Mouse (Mus musculus): ENCODE measurements around the gene Cpd. TPM values are rescaled to one million over a fixed set of nuclear protein-coding genes. Genes with fewer than 3 reads are reported as not detected.

Gene Cpd
- polyA plus RNA-seq, 1 experiment from 2014 or later, result 10.4 TPM

GRCm38 (mm10) chr11:76854475-76855341 is 7.9 kb upstream of the Cpd start:
- 49% methylated on average over 17 of the region's 17 CpGs for WGBS
- Histone ChIP-seq H3K36me3 (ENCODE audit: control insufficient read depth, insufficient read depth, low read length) (no peaks in the 10 kb centered on the region), H3K4me1 (ENCODE audit: control insufficient read depth, insufficient read depth, low read length) (no peaks in the 10 kb centered on the region), H3K27me3 (ENCODE audit: control insufficient read depth, insufficient read depth, low read length) (no peaks in the 10 kb centered on the region), H3K9me3 (ENCODE audit: control insufficient read depth, low read length) (no peaks in the 10 kb centered on the region), H3K4me2 (ENCODE audit: low read depth, low read length) (no peak overlapping the region), H3K9ac (replicated peaks; ENCODE audit: low read depth, low read length) (no peak overlapping the region), H3K27ac (ENCODE audit: low read depth, low read length) (no peak overlapping the region), H3K4me3 (ENCODE audit: low read depth, low read length) (no peak overlapping the region)
- ATAC-seq (ENCODE audit: low read depth), result no peak

GRCm38 (mm10) chr11:76851512-76851911 is 4.7 kb upstream of the Cpd start:
- no peak overlapping the region for H3K9ac ChIP-seq (replicated peaks; ENCODE audit: low read depth, low read length)
- H3K4me2 ChIP-seq (ENCODE audit: low read depth, low read length), result no peak overlapping the region
- H3K4me1 ChIP-seq (ENCODE audit: control insufficient read depth, insufficient read depth, low read length), result no peaks in the 10 kb centered on the region
- ATAC-seq (ENCODE audit: low read depth), result no peak
- H3K36me3 ChIP-seq (ENCODE audit: control insufficient read depth, insufficient read depth, low read length), result no peaks in the 10 kb centered on the region
- WGBS, result 75% methylated on average over 3 of the region's 3 CpGs
- H3K9me3 ChIP-seq (ENCODE audit: control insufficient read depth, low read length), result no peaks in the 10 kb centered on the region
- H3K27ac ChIP-seq (ENCODE audit: low read depth, low read length), result no peak overlapping the region
- no peaks in the 10 kb centered on the region for H3K27me3 ChIP-seq (ENCODE audit: control insufficient read depth, insufficient read depth, low read length)
- H3K4me3 ChIP-seq (ENCODE audit: low read depth, low read length), result no peak overlapping the region

GRCm38 (mm10) chr11:76849596-76849995 is 2.8 kb upstream of the Cpd start:
- no peaks in the 10 kb centered on the region for H3K9me3 ChIP-seq (ENCODE audit: control insufficient read depth, low read length)
- H3K4me1 ChIP-seq (ENCODE audit: control insufficient read depth, insufficient read depth, low read length), result peaks cover 11% of the 10 kb centered on the region
- H3K4me3 ChIP-seq (ENCODE audit: low read depth, low read length), result no peak overlapping the region
- WGBS, result 37% methylated on average over 2 of the region's 2 CpGs
- no peaks in the 10 kb centered on the region for H3K27me3 ChIP-seq (ENCODE audit: control insufficient read depth, insufficient read depth, low read length)
- H3K36me3 ChIP-seq (ENCODE audit: control insufficient read depth, insufficient read depth, low read length), result no peaks in the 10 kb centered on the region
- no peak overlapping the region for H3K27ac ChIP-seq (ENCODE audit: low read depth, low read length)
- H3K9ac ChIP-seq (replicated peaks; ENCODE audit: low read depth, low read length), result no peak overlapping the region
- ATAC-seq (ENCODE audit: low read depth), result no peak
- H3K4me2 ChIP-seq (ENCODE audit: low read depth, low read length), result no peak overlapping the region

- H3K27me3 ChIP-seq (ENCODE audit: control insufficient read depth, insufficient read depth, low read length), result no peaks in the 10 kb centered on the region
- no peaks in the 10 kb centered on the region for H3K36me3 ChIP-seq (ENCODE audit: control insufficient read depth, insufficient read depth, low read length)
- no peak for ATAC-seq (ENCODE audit: low read depth)
- H3K4me2 ChIP-seq (ENCODE audit: low read depth, low read length), result no peak overlapping the region
- no peak overlapping the region for H3K4me3 ChIP-seq (ENCODE audit: low read depth, low read length)
- WGBS, result 90% methylated on average over 5 of the region's 5 CpGs
- peaks cover 13% of the 10 kb centered on the region for H3K4me1 ChIP-seq (ENCODE audit: control insufficient read depth, insufficient read depth, low read length)
- H3K9me3 ChIP-seq (ENCODE audit: control insufficient read depth, low read length), result no peaks in the 10 kb centered on the region
- H3K27ac ChIP-seq (ENCODE audit: low read depth, low read length), result no peak overlapping the region
- H3K9ac ChIP-seq (replicated peaks; ENCODE audit: low read depth, low read length), result no peak overlapping the region
These were observed 1.3 kb upstream of the Cpd start for GRCm38 (mm10) chr11:76848081-76848480.

GRCm38 (mm10) chr11:76847354-76847753 is 536 bp upstream of the Cpd start:
- Histone ChIP-seq H3K36me3 (ENCODE audit: control insufficient read depth, insufficient read depth, low read length) (no peaks in the 10 kb centered on the region), H3K27me3 (ENCODE audit: control insufficient read depth, insufficient read depth, low read length) (no peaks in the 10 kb centered on the region), H3K4me2 (ENCODE audit: low read depth, low read length) (peak overlapping the region; percentile 97), H3K27ac (ENCODE audit: low read depth, low read length) (no peak overlapping the region; the same call in 1 of the 2 replicates), H3K9me3 (ENCODE audit: control insufficient read depth, low read length) (no peaks in the 10 kb centered on the region), H3K9ac (replicated peaks; ENCODE audit: low read depth, low read length) (no peak overlapping the region; the same call in 1 of the 2 replicates), H3K4me3 (ENCODE audit: low read depth, low read length) (peak overlapping the region; percentile 86), H3K4me1 (ENCODE audit: control insufficient read depth, insufficient read depth, low read length) (peaks cover 13% of the 10 kb centered on the region)
- 22% methylated on average over 8 of the region's 8 CpGs for WGBS
- ATAC-seq (ENCODE audit: low read depth), result no peak

- no peaks in the 10 kb centered on the region for H3K9me3 ChIP-seq (ENCODE audit: control insufficient read depth, low read length)
- peak overlapping the region; percentile 85 for H3K27ac ChIP-seq (ENCODE audit: low read depth, low read length)
- peak overlapping the region; percentile 97 for H3K4me2 ChIP-seq (ENCODE audit: low read depth, low read length)
- H3K27me3 ChIP-seq (ENCODE audit: control insufficient read depth, insufficient read depth, low read length), result no peaks in the 10 kb centered on the region
- peak overlapping the region; percentile 86 for H3K4me3 ChIP-seq (ENCODE audit: low read depth, low read length)
- peaks cover 16% of the 10 kb centered on the region for H3K4me1 ChIP-seq (ENCODE audit: control insufficient read depth, insufficient read depth, low read length)
- peak; percentile 73 for ATAC-seq (ENCODE audit: low read depth)
- H3K9ac ChIP-seq (replicated peaks; ENCODE audit: low read depth, low read length), result peak overlapping the region; percentile 92
- under 1% methylated on average over 87 of the region's 90 CpGs for WGBS
- no peaks in the 10 kb centered on the region for H3K36me3 ChIP-seq (ENCODE audit: control insufficient read depth, insufficient read depth, low read length)
These were observed 574 bp downstream of the Cpd start for GRCm38 (mm10) chr11:76846011-76846877.

GRCm38 (mm10) chr11:76845275-76845980 is 1.4 kb downstream of the Cpd start:
- H3K4me3 ChIP-seq (ENCODE audit: low read depth, low read length), result peak overlapping the region; percentile 86
- WGBS, result 39% methylated on average over 15 of the region's 15 CpGs
- H3K9ac ChIP-seq (replicated peaks; ENCODE audit: low read depth, low read length), result peak overlapping the region; percentile 92
- H3K36me3 ChIP-seq (ENCODE audit: control insufficient read depth, insufficient read depth, low read length), result no peaks in the 10 kb centered on the region
- H3K9me3 ChIP-seq (ENCODE audit: control insufficient read depth, low read length), result no peaks in the 10 kb centered on the region
- H3K4me2 ChIP-seq (ENCODE audit: low read depth, low read length), result peak overlapping the region; percentile 97
- no peaks in the 10 kb centered on the region for H3K27me3 ChIP-seq (ENCODE audit: control insufficient read depth, insufficient read depth, low read length)
- H3K4me1 ChIP-seq (ENCODE audit: control insufficient read depth, insufficient read depth, low read length), result peaks cover 16% of the 10 kb centered on the region
- no peak overlapping the region for H3K27ac ChIP-seq (ENCODE audit: low read depth, low read length)
- ATAC-seq (ENCODE audit: low read depth), result no peak

GRCm38 (mm10) chr11:76838573-76838972 is 8.2 kb downstream of the Cpd start:
- no peak overlapping the region for H3K27ac ChIP-seq (ENCODE audit: low read depth, low read length)
- 91% methylated on average over 4 of the region's 4 CpGs for WGBS

More at GRCm38 (mm10) chr11:76838573-76838972, 8.2 kb downstream of the Cpd start:
- Histone ChIP-seq H3K9me3 (ENCODE audit: control insufficient read depth, low read length) (no peaks in the 10 kb centered on the region), H3K4me3 (ENCODE audit: low read depth, low read length) (no peak overlapping the region), H3K4me2 (ENCODE audit: low read depth, low read length) (no peak overlapping the region), H3K36me3 (ENCODE audit: control insufficient read depth, insufficient read depth, low read length) (no peaks in the 10 kb centered on the region), H3K27me3 (ENCODE audit: control insufficient read depth, insufficient read depth, low read length) (no peaks in the 10 kb centered on the region), H3K9ac (replicated peaks; ENCODE audit: low read depth, low read length) (no peak overlapping the region), H3K4me1 (ENCODE audit: control insufficient read depth, insufficient read depth, low read length) (peaks cover 3% of the 10 kb centered on the region; the same call in 1 of the 2 replicates)
- ATAC-seq (ENCODE audit: low read depth), result no peak
